Mouse (Mus musculus) CH12.LX (cell line): ENCODE measurements around the gene Gm15013. TPM values are rescaled to one million over a fixed set of nuclear protein-coding genes. Genes with fewer than 3 reads are reported as not detected.

Source experiments
- DNase-seq: peaks from one replicate; pipeline ENCODE4 v3.0.0-alpha.2; 2013; ENCODE audit errors: extremely low read depth
- H3K27ac ChIP-seq: 2 replicates; pipeline ENCODE4 v1.5.1; 2012; ENCODE audit warnings: low read depth, mild to moderate bottlenecking, control low read depth, moderate library complexity; ENCODE audit not compliant: insufficient read depth
- H3K27me3 ChIP-seq: replicated peaks from 2 replicates; pipeline ENCODE3; 2012; ENCODE audit warnings: inconsistent platforms
- H3K36me3 ChIP-seq, 2 experiments: replicated peaks in 1 of 2; 2 replicates each; pipeline versions ENCODE3 to v1.6.1; 2012; ENCODE audit warnings: inconsistent platforms in 1 of 2, low read length in 1 of 2, mild to moderate bottlenecking in 1 of 2, mixed read lengths in 1 of 2, moderate library complexity in 1 of 2; ENCODE audit not compliant: control insufficient read depth in 1 of 2, insufficient read depth in 1 of 2
- H3K4me1 ChIP-seq, 2 experiments: 2 replicates each; pipeline ENCODE4 v1.6.1; 2012; ENCODE audit warnings: inconsistent platforms in 1 of 2, moderate library complexity in 1 of 2; ENCODE audit not compliant: insufficient read depth in 2 of 2, control insufficient read depth in 1 of 2
- H3K4me2 ChIP-seq: 2 replicates; pipeline ENCODE4 v1.6.1; 2012; ENCODE audit warnings: low read depth, mild to moderate bottlenecking, control low read depth; ENCODE audit not compliant: poor library complexity, insufficient read depth, severe bottlenecking
- H3K4me3 ChIP-seq, 3 experiments: fragments of 150-350 bp in 1 of 3; sonication (generic) in 1 of 3; replicated peaks in 1 of 3; 2 replicates each; pipeline versions ENCODE3 to v1.5.1; 2011 to 2012; ENCODE audit warnings: low read depth in 2 of 3, low read length in 2 of 3, mild to moderate bottlenecking in 2 of 3, moderate library complexity in 2 of 3, control low read depth in 1 of 3, improper control_type of control experiment in 1 of 3, inconsistent platforms in 1 of 3, mixed read lengths in 1 of 3; ENCODE audit not compliant: poor library complexity in 1 of 3
- H3K79me2 ChIP-seq: replicated peaks from 2 replicates; pipeline ENCODE4 v1.6.1; 2012; ENCODE audit warnings: mild to moderate bottlenecking, moderate library complexity; ENCODE audit not compliant: control insufficient read depth, poor library complexity, insufficient read depth, severe bottlenecking; ENCODE audit errors: extremely low read depth
- H3K9ac ChIP-seq: 2 replicates; pipeline ENCODE4 v1.6.1; 2012; ENCODE audit warnings: low read depth, mild to moderate bottlenecking, control low read depth, moderate library complexity; ENCODE audit not compliant: insufficient read depth
- H3K9me3 ChIP-seq: replicated peaks from 2 replicates; pipeline ENCODE3; 2012; ENCODE audit warnings: low read length, inconsistent platforms, mixed read lengths
- EP300 ChIP-seq: IDR thresholded peaks from 2 replicates; pipeline ENCODE4 v1.6.1; 2011; ENCODE audit warnings: low read length, improper control_type of control experiment
- IRF4 ChIP-seq: IDR thresholded peaks from 2 replicates; pipeline ENCODE4 v1.6.1; 2014; ENCODE audit warnings: low read depth, mild to moderate bottlenecking, inconsistent platforms, low read length, improper control_type of control experiment
- JUND ChIP-seq: conservative IDR thresholded peaks from 2 replicates; pipeline ENCODE4 v1.6.1; 2011; ENCODE audit warnings: low read depth, low read length, improper control_type of control experiment
- MAZ ChIP-seq: IDR thresholded peaks from 2 replicates; pipeline ENCODE4 v1.6.1; 2012; ENCODE audit warnings: low read depth, mild to moderate bottlenecking, inconsistent platforms, low read length, improper control_type of control experiment, moderate library complexity
- MXI1 ChIP-seq: IDR thresholded peaks from 2 replicates; pipeline ENCODE4 v1.6.1; 2011; ENCODE audit warnings: mild to moderate bottlenecking, low read depth, low read length, improper control_type of control experiment
- MYC ChIP-seq: IDR thresholded peaks from 2 replicates; pipeline ENCODE4 v1.6.1; 2011; ENCODE audit warnings: low read depth, mild to moderate bottlenecking, improper control_type of control experiment, low read length
- NELFE ChIP-seq: IDR thresholded peaks from 2 replicates; pipeline ENCODE4 v1.6.1; 2011; ENCODE audit warnings: low read depth, low read length, improper control_type of control experiment
- NRF1 ChIP-seq: IDR thresholded peaks from 2 replicates; pipeline ENCODE4 v1.6.1; 2014; ENCODE audit warnings: low read depth, mild to moderate bottlenecking, inconsistent platforms, low read length, improper control_type of control experiment, moderate library complexity
- PAX5 ChIP-seq: IDR thresholded peaks from 2 replicates; pipeline ENCODE4 v1.6.1; 2012; ENCODE audit warnings: low read length, inconsistent platforms, mixed read lengths
- POLR2A ChIP-seq: IDR thresholded peaks from 2 replicates; pipeline ENCODE4 v1.6.1; 2011; ENCODE audit warnings: low read depth, mild to moderate bottlenecking, improper control_type of control experiment, low read length
- POLR2AphosphoS2 ChIP-seq: IDR thresholded peaks from 2 replicates; pipeline ENCODE4 v1.6.1; 2011; ENCODE audit warnings: low read depth, low read length, improper control_type of control experiment
- TBP ChIP-seq: conservative IDR thresholded peaks from 2 replicates; pipeline ENCODE4 v1.6.1; 2011; ENCODE audit warnings: low read depth, low read length, improper control_type of control experiment
- TCF12 ChIP-seq: IDR thresholded peaks from 2 replicates; pipeline ENCODE4 v1.6.1; 2014; ENCODE audit warnings: low read depth, mild to moderate bottlenecking, inconsistent platforms, low read length, improper control_type of control experiment
- USF1 ChIP-seq: IDR thresholded peaks from 2 replicates; pipeline ENCODE4 v1.6.1; 2014; ENCODE audit warnings: low read depth, mild to moderate bottlenecking, inconsistent platforms, low read length, improper control_type of control experiment
- ZC3H11A ChIP-seq: IDR thresholded peaks from 2 replicates; pipeline ENCODE4 v1.6.1; 2012; ENCODE audit warnings: low read depth, mild to moderate bottlenecking, inconsistent platforms, low read length, improper control_type of control experiment
- ZKSCAN1 ChIP-seq: IDR thresholded peaks from 2 replicates; pipeline ENCODE4 v1.6.1; 2012; ENCODE audit warnings: low read depth, inconsistent platforms, low read length, improper control_type of control experiment, borderline replicate concordance
- ZNF384 ChIP-seq: IDR thresholded peaks from 2 replicates; pipeline ENCODE4 v1.6.1; 2012; ENCODE audit warnings: low read depth, low read length, improper control_type of control experiment, inconsistent platforms
- dilution Hi-C: fragments of 300-500 bp; cut with MboI; formaldehyde crosslinking; loops from 2 replicates; pipeline ENCODE4 v1.14.3; 2020; ENCODE audit warnings: low sequenced_read_pairs; ENCODE audit not compliant: extremely low pct_unique_long_range_greater_than_20kb, extremely low pct_ligation_motif_present
- in situ Hi-C: fragments of 300-500 bp; cut with MboI; formaldehyde crosslinking; loops from 3 replicates; pipeline ENCODE4 v1.14.3; 2019; ENCODE audit warnings: low sequenced_read_pairs, low pct_ligation_motif_present, low pct_unique_long_range_greater_than_20kb, mixed read lengths
- polyA plus RNA-seq: library from polyadenylated mRNA; unstranded; fragments of >175 nt; gene quantifications from 2 replicates; pipeline ENCODE4 v1.2.1, GENCODE M21; 2012; ENCODE audit warnings: low read depth; ENCODE audit not compliant: insufficient read length
- total RNA-seq, 2 experiments: library from RNA; depleted of rRNA; stranded (reverse); fragments of 300-350 nt in 1 of 2; fragments of >200 nt in 1 of 2; gene quantifications; 2 replicates each; pipeline ENCODE4 v1.2.3; 2012 to 2014

The Gm15013 gene
- total and polyA plus RNA-seq, 3 experiments: 0.70 to 0.87 TPM; not detected in 1

DNA sequence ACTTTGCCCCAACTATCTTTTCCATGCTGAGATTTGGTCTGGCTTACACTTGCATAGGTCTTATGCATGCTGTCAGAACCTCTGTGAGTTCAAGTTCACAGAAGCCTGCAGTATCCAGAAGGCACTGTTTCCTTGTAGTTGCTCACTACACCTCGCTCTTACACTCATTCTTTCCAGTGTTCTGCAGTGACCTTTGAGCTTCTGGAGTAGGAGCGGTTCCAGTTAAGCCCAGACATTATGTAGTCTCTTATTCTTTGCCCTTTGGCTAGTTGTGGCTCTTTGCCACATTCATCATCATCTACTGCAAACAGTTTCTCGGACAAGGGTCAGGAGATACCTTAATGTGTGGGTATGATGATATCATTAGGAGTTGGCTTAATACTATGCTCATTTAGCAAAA is 16.3 kb upstream of the Gm15013 start:
- Histone ChIP-seq H3K27me3 (no peaks in the 10 kb centered on the region), H3K4me2 (no peak overlapping the region), H3K27ac (no peak overlapping the region), H3K4me3 (no peak overlapping the region), H3K79me2 (no peaks in the 10 kb centered on the region), H3K36me3 (peaks cover 0 to 9% of the 10 kb centered on the region in 2 experiments), H3K9ac (no peak overlapping the region), H3K4me1 (no peaks in the 10 kb centered on the region), H3K9me3 (no peaks in the 10 kb centered on the region)
- in situ Hi-C loops: no loop called here
- dilution Hi-C loops: no loop called here
- no peak for DNase-seq
- TF ChIP-seq NELFE (no peak), USF1 (no peak), TCF12 (no peak), POLR2A (no peak), POLR2AphosphoS2 (no peak), PAX5 (no peak), ZKSCAN1 (no peak)
- TF ChIP-seq, all 38 proteins: peak for 0

DNA sequence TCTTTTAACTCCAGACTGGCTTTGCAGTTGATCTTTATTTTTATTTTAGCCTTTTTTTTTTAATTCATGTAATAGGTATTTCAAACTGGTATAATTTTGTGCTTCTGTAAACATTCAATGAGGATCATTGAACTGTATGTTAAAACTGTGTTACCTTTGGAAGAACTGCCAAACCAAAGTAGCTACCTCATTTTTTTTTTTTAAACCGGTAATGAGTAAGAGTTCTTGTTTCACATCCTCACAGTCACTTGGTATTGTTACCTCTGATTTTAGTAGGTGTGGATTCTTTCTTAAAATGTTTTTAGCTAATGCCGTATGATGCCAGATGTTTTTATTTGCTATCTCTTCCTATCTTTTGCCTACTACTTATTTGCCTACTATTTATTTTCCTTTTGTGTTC is 8.1 kb upstream of the Gm15013 start:
- Histone ChIP-seq H3K27ac (no peak overlapping the region), H3K79me2 (no peaks in the 10 kb centered on the region), H3K4me2 (no peak overlapping the region), H3K36me3 (peaks cover 0 to 6% of the 10 kb centered on the region in 2 experiments), H3K4me1 (no peaks in the 10 kb centered on the region), H3K27me3 (no peaks in the 10 kb centered on the region), H3K9me3 (no peaks in the 10 kb centered on the region), H3K4me3 (no peak overlapping the region)
- TF ChIP-seq JUND: no peak
- TF ChIP-seq ZC3H11A: no peak
- TF ChIP-seq MAZ: no peak
- no peak for TF ChIP-seq MXI1
- no peak for TF ChIP-seq NRF1
- peak; percentile 58; the same call in 1 of the 2 replicates for TF ChIP-seq EP300
- TF ChIP-seq POLR2AphosphoS2: no peak
- no peak for TF ChIP-seq TBP
- TF ChIP-seq IRF4: peak; percentile 40; the same call in 1 of the 2 replicates
- peak; percentile 78 for TF ChIP-seq ZNF384
- no peak for TF ChIP-seq MYC
- TF ChIP-seq, all 38 proteins: peak for 3
- dilution Hi-C loops (no loop called here), in situ Hi-C loops (no loop called here)
- no peak overlapping the region for H3K9ac ChIP-seq
- DNase-seq: no peak
